Mouse (Mus musculus): ENCODE data around the gene Rtn1. TPM values are rescaled to one million over a fixed set of nuclear protein-coding genes. Genes with fewer than 3 reads are reported as not detected.
A peak's percentile ranks its signal among the peaks of the same experiment; 100 is the strongest.

The Rtn1 gene
- total RNA-seq, 2 experiments from 2014 or later, result 5.3 to 8.9 TPM

DNA sequence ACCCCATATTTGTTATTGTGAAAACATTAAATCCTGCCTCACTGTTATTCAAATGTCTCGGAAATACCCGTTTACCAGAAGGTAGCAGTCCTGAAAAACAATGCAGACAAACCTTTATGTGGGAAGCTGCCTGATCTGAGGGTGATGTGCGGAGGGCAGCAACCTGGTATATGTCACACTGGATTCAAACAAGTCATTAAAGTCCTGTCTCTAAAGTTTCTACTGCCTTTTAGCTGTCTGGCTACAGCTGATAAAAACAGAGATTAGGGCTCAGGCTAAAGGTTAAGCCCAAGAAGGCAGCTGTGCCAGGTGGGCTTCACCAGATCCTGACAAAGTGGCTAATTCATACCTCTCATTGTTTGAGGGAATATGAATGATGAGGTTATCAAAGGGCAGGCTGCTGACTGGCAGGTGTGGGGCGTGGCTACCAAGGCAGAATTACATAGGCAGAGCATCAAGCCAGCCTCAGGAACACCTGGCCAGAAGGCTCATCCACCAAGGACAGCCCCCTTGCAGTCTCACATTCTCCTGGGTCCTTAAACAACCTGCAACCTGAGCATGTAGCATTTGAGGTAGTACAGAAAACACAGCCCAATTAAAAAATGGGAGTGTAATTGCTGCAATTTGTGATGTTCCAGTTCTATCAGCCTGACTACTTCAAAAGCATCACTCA lies 121.4 kb downstream of the Rtn1 start:
- no peak for DNase-seq
- intact Hi-C loops (cut with DNase I), result no loop called here

DNA sequence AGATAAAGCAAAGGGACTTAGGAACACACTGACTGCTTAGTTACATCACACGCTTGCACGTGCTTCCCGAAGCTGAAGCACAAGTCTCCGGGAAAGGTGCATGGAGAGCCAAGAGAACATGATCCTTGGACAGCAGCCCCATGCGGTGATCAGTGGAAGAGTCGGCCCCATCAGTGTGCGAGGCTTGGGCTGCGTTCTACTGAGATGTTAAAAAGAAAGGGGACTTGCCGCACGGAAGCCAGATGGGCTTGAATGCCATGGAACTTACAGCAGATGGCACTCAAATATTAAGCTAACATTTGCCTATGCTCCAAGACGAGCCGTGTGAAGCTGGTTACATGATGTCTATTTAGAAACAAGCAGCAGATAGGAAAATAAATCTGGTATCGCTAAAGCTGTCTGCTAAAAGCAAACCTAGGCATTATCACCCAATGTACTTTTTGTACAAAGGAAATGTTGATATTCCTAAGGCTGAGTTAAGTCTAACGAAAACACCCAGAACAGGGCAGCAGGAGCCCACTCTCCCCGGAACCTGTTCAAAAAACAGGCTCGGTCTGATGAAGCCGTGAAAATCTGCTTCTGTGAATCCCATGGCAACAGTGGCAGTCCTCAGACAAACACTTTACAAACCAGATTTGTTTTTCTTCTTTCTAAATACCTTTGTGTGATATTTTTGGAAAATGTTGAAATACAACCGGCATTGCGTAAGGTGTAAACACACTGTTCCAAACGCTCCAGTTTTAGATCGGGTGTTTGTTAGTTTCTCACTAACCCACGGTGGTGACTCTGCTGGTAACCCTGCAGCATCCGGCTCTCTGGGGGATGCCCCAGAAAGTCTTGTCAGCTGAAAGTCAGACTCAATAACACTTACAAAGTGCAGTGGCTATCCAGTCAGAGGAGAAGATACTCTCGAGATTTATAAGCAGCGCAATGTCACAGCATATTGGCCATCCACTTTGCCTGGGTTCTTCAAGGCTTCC lies 123.2 kb downstream of the Rtn1 start:
- DNase-seq, result peak in 1 of 2 experiments; percentile 3
- intact Hi-C loops (cut with DNase I), result no loop called here

DNA sequence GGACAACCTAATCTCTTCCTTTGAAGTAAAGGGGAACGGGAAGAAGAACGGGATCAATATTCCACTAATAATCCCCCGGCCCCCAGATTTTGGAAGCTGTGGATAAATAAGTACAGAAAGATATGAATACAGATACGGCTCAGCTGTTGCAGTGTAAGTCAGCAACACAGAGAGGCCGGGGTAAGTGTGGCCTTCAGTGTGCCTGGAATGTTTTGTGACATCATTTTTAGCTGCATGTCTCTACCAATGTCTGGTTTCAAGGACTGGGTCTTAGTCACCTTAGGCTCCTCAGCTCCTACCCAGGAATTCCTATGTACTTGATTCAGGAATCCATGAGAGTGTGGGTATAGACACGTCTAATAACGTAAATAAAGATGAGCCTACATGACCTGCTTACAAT lies 124.3 kb downstream of the Rtn1 start:
- intact Hi-C loops (cut with DNase I), result no loop called here
- DNase-seq, result no peak

DNA sequence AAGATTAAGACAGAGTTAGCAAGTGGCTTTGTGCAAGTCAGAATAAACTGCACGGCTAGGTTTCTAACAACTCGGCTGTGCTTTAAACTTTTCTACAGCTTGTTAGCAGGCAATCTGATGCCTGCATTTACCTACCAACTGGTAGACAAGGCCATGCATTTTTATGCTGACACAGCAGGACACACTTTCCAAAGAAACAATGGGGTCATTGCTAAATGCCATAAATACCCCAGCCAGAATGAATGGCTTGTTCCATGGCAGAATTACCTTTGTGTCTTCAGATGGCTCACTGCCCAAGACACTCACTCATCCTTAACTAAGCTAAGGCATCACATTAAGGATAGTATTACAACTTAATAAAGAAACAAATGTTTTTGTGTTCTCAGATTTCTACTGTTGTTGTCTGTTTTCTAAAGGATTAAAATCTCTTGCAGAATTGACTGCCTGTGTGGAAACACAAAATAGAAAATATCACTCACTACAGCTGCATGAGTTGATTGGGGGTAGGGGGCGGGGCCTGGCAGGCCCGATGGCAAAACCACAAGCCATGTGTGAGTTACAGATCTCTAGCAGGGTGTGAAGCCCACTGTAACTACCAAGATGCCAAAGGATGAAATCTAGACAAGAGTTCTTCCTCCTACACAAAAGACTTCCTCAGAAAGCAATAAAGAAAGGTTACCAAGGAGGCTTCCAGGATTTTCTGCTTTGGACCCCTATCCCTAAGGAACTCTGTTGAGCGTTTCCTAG lies 129.6 kb downstream of the Rtn1 start:
- intact Hi-C loops (cut with DNase I), result no loop called here
- DNase-seq, result no peak

DNA sequence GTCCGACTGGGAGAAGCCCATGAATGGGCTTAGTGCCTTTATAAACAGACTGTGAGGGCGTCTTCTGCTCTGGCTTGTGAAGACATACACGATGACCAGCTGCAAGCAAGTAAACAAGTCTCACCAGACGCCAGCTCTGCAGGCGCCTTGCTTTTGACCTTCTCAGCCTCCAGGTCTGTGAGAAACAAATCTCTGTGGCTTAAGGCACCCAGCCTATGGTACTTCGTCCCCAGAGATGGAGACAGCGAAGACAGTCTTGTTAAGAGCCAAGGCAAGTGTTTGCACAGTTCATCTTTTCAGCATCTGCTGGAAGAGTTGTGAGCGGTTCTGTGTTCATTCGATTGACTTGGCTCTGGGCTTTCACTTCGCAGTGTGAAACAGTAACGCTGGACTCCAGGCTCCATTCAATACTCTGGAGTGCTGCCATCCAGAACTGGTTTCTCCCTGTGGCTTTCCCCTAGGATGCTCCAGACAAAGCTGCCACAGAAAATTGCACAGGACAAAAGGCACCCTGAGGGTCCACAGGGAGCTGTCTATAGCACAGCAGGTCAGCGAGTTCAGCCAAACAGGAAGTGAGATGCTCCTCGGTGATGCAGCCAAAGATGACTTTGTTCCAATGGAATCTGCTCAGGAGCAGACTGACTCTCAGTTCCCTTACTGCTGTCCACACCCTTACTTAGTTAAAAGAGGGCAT lies 135.0 kb downstream of the Rtn1 start:
- intact Hi-C loops (cut with DNase I), result no loop called here
- peak; percentile 36 to 49 for DNase-seq

DNA sequence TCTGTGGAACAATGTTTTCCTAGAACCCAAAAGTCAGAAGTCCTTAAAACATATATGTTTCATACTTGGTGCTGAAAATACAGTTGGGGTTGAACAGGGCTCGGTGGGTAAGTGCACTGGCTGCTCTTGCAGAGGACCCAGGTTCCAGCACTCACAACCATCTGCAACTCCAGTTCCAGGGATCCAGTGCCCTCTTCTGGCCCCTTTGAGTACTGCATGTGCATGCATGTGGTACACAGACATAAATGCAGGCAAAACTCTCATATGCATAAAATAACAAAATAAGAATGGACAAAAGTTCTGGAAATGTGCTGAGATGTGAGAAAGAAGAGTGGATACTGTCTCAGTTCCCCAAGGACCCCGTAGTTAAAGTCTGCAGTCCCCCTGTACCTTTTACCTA lies 141.2 kb downstream of the Rtn1 start:
- DNase-seq, result no peak
- intact Hi-C loops (cut with DNase I), result no loop called here

DNA sequence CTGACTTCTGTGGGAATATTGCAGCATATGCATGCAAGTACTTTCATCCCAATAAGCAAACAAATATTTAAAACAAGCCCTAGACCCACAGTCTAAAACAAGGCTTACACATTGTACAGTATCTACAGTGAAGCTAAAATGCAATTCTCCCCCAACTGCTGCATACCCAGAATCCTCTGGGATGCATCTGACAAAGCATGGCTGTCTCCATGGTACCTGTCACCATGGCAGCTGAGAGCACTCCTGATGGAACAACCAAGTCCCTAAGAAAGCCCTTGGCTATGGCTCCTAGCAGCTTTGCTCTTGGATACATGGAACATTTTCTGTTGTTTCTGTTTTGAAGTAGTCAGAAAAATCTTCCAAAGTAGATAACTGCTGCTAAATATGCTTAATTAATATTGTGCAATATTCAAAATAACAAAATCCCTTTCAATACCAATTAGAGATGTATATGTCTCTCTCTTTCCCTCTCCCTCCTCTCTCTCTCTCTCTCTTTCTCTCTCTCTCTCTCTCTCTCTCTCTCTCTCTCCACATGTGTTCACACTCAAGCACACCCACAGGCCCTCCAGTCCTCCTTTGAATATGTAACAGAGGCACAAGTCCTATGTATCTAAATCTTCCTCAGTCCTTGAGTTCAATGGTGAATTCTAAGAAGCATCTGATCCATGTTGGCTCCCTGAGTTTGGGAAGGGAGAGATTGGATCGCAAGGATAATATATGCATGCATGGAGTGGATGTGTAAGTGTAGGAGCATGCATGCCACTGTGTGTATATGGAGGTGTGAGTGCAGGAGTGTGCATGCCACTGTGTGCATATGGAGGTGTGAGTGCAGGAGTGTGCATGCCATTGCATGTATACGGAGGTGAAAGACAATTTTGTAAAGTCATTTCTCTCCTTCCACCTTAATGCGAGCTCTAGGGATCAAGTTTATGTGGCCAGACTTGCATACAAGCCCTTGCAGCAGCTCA lies 143.3 kb downstream of the Rtn1 start:
- no peak for DNase-seq
- intact Hi-C loops (cut with DNase I), result no loop called here

DNA sequence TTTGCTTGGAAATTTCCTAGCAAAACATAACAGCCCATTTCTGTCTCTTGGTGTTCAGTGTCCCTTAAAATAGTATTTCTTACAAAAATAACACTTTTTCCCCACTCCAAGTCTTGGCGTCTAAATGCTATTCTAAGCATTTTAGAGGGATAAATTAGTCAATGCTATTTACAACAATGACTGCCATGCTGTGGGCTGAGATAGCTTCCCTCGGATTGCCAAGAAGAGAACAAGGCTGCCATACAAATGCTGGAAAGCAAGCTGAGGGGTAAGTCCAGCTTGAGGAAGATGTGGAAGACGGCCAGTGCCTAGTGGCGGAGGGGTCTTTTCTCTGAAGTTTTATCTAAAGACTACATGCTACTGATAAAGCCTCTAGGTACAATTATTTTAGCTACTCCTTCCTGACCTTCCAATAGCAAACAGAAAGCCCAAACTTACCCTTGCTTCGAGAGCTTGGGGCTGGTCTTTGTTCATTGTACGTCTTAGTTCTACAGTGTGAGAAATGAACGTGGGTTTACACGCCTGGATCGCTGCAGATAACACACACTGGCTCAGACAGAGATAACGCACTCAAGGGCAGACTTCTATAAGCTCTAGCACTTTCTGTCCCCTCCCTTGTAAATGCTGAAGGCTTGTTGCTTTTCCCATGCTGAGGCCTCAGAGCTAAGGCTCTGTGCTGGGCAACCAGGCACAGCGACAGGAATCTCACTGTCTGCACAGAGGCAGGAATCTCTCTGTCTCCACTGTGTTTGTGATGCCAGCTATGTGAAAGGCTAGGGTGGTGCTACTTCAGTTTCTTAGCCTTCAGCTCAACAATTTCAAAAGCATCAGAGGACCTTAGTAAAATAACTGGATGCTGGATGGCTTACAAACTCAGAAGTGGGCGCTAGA lies 145.4 kb downstream of the Rtn1 start:
- DNase-seq, result no peak
- intact Hi-C loops (cut with DNase I), result no loop called here

DNA sequence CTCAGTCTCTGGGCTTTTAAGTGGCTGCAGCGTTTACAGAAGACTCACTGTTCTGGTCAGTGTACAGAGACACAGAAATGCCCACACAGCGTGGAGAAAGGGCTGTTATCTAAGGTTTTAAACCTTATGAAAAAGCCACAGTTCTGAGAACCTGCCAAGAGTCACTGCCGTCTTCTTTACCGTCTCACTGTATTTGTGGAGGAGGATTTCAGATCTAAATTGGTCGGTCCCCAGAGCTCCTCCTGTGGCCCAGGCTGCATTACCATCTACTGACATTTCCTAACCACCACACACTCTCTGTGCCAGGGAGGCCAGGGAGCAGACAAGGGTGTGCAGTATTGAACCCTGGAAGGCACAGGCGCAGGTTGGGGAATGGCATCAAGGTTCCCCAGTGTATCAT lies 151.9 kb downstream of the Rtn1 start:
- DNase-seq, result no peak
- intact Hi-C loops (cut with DNase I), result no loop called here

DNA sequence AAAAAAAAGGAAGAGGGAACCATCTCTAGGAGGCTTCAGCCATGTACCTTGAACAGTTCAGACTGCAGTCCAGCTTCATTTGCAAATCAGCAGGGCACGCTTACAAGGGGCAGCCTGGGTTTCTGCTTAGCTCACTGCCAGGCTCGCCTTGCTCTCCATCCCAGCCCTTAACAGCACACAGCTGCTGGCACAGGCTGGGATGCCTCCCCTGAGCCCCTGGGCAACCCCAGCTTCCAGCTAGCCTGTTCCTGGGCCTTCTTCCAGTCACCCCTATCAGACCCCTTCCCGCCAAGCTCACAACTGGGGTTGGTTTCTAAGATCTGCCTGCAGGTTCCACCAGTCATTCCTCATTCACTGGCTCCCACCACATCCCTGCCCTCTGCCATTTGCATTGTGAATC lies 155.8 kb downstream of the Rtn1 start:
- no peak for DNase-seq
- intact Hi-C loops (cut with DNase I), result no loop called here

DNA sequence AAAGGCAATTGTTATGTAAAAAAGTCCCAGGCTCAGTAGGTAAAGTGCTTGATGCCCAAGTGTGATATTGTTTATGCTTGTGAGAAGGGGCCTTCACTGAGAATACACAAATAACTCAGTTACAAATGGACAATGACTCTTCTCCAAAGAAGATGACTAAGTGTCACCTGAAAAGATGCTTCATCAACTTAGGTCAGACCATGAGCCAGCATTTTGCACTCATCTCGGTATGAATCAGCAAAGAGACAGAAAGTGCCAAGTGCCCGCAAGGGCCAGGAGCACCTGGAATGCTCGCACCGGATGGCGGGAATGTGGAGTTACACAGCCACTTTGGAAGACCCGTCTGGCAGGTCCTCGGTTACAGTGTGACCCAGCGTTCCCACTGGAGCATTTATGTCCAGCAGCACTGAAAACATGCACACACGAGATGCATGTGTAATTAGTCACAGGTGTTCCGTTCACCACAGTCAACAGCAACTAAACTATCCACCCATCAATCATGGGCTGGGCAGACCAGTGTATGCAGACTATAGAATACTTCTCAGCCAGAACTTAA lies 156.9 kb downstream of the Rtn1 start:
- intact Hi-C loops (cut with DNase I), result no loop called here
- no peak for DNase-seq

DNA sequence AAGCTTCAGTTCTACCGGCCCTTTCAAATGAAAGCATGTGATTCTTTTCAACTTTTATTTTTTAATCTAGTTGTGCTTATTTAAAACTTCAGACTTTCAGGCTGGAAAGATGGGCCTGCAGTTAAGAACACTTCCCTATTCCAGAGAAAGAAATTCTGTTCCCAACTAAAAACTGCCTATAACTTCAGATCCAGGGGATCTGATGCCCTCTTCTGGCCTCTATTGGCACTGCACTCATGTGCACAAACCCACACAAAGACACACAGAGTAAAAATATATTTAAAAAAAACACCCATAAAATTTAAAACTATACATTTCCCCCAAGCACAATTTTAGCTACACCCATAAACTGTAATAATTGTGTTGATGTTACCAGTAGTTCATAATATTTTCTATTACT lies 163.9 kb downstream of the Rtn1 start:
- DNase-seq, result no peak
- intact Hi-C loops (cut with DNase I), result no loop called here

DNA sequence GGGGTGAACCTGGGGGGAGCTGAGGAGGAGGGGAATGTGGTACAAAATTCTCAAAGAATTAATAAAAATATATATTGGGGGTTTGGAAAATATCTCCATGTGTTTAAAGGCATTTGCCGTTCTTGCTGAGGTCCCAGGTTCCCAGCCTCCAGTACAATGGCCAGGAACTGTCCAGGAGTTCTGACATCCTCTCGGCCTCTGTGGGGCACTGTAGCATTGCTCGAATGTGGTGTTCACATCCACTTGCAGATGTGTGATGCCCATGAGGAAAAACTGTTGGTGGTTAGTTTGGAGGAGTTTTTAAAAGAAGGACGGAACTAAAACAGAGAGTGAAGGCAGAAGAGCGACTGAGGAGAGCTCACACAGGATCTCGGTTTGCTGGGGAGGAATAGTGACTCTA lies 166.0 kb downstream of the Rtn1 start:
- intact Hi-C loops (cut with DNase I), result loop anchor here (2.0 kb wide), 1 partner anchor 138 kb away; no protein-coding TSS in a partner anchor
- DNase-seq, result peak in 1 of 2 experiments; percentile 7

DNA sequence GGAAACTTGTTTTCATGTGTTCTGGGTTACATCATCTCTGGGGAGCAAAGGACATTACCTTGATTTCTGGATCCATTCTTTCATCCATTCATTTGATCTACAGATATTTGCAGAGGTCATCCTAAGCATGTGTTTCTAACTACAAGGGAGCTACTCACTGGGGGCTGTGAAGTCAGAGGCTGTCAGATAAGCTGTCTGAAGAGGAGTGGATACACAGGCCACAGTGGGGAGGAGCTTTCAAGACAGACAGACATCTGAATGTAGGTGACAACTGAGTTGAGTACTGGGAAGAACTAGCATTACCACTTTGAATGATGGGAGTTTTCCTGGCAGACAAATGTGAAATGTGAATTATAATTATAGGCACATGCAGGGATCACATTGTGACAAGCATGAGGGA lies 168.3 kb downstream of the Rtn1 start:
- intact Hi-C loops (cut with DNase I), result no loop called here

DNA sequence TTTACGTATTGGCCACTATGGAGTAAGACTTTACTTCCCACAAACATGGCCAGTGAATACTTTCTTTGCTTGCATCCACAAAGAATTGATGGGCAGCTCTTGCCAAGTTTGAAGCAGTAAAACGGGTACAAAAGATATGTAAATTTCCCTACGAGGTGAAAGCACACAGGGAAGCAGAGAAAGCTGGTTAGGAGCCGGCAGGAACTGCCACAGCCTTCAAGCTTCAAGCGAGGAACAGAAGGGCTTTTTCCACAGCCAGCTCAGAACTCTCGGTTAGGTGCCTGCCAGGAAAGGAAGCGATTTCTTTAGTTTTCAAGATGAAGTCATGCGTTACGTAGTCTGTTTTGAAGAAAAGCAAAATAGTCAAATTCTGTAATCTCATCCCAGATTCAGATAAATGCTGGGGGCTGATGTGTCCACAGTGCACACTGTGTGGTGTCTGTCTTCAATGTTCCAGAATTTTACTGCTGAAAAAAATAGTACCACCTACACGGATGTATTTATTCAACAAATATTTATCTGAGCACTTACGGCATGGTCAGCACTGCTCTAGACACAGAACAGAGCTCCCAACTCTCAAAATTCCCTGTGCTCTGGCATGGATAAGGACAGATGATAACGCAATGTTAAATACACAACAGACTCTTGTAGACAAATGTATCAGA lies 169.5 kb downstream of the Rtn1 start:
- intact Hi-C loops (cut with DNase I), result loop anchor here (5.0 kb wide), 1 partner anchor 193 kb away; no protein-coding TSS in a partner anchor
- peak in 1 of 2 experiments; percentile 7 for DNase-seq

More for the DNA sequence above, 168.3 kb downstream of the Rtn1 start:
- DNase-seq, result no peak

DNA sequence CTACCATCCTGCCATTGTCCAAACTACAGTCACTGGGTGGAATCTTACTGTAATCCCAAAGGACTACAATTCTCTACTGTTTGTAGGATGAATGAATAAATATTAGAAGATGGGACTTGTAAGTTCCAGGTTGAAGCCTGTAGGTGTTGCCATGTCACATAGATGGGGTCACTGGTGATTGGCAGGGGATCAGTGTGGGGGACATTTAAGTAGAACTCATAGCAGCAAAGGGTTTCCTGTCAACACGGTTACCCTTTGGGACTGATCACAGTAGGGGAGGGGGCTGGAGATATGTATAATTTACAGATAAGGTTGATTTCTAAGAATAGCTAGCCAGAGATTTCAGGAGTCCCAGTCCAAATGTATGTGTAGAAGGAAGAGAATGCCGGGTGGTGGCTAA lies 171.6 kb downstream of the Rtn1 start:
- intact Hi-C loops (cut with DNase I), result loop anchor here (5.0 kb wide), 1 partner anchor 195 kb away; no protein-coding TSS in a partner anchor
- no peak for DNase-seq

DNA sequence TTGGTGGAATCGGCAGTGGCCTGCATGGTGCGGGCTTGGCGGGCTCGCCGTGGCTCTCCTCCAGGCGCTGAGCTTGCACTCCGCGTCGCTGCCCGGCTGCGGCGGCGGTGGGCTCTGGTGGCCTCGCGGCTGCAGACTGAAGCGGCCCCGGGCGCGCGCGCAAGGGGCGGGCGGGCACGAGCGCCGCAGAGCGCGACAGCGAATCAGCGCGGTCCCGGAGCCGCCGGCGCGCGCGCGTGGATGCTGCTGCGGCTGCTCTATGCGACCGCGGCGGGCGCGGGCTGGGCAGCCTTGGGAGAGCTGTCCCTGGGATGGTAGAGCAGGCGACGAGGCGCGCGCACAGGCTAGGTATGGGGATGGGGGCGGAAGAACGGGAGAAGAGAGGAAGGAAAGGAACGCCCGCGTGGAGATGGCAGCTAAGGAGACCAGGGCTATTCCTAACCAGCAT lies 172.3 kb downstream of the Rtn1 start:
- intact Hi-C loops (cut with DNase I), result loop anchor here (5.0 kb wide), 1 partner anchor 196 kb away; no protein-coding TSS in a partner anchor
- peak; percentile 73 to 75 for DNase-seq
